Mouse (Mus musculus): ENCODE results near the gene Snx4. TPM values are rescaled to one million over a fixed set of nuclear protein-coding genes. Genes with fewer than 3 reads are reported as not detected.
"Not testable (repeated sequence)": the region's sequence is repeated elsewhere in the genome, so short reads cannot be mapped to it uniquely, and the experiment has no call there.

Snx4 gene
- 10 to 100 TPM; 47.2 to 50.5 TPM for total RNA-seq (2021)
- long read RNA-seq, experiment 1, transcript Snx4-201 (14 exons, 3,161 nt), result major isoform, 58 of 73 reads
- long read RNA-seq, experiment 1, partial matches to known transcripts, result 7 of 73 reads
- long read RNA-seq, experiment 1, other reads (novel, unspliced or antisense), result 8 of 73 reads
- long read RNA-seq, experiment 2, transcript Snx4-201 (14 exons, 3,161 nt), result major isoform, 71 of 91 reads
- long read RNA-seq, experiment 2, partial matches to known transcripts, result 11 of 91 reads
- long read RNA-seq, experiment 2, other reads (novel, unspliced or antisense), result 9 of 91 reads

DNA sequence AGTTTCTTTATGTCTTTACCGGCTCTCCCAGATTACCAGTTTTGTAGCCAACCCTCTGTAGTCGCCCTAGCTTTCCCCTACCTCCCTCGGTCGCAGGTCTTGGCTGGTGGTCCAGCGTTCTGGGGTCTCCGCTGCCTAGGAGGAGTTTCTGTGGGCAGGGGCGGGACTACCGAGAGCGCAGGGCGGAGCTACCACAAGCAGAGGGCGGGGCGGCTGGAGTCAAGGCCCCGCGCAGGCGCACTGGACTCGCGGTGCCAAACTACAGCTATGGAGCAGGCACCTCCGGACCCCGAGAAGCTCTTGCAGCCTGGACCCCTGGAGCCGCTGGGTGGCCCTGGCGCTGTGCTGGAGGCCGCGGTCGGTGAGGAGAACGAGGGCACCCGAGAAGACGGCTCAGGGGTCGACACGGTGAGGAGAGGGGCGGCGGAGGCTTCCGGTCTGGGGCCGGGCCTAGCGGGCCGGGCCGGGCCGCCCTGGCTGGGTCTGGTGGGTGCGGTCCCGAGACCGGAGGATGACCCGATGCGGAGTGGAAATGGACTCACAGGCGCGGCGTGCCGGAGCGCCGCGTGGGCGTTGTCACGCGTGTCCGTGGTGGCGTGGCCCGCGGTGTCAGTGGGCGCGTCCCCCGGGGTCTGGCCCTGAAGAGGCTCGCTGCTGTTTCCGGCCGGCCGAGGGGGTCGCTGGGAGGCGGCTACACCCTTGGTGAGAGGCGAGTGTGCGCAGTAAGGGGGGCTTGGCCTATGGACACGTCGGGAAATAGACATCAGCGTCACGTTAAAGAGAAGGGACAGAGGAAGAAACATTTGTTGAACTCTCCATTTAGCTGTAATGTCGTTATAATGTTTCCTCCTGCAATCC lies at the start of gene Snx4:
TSS of gene Snx4 (plus strand) at position 249 of the 858 bp plus-strand sequence.
- DNase-seq (ENCODE audit: low spot score in 2 of 2), result peak; percentile 93 to 94

DNA sequence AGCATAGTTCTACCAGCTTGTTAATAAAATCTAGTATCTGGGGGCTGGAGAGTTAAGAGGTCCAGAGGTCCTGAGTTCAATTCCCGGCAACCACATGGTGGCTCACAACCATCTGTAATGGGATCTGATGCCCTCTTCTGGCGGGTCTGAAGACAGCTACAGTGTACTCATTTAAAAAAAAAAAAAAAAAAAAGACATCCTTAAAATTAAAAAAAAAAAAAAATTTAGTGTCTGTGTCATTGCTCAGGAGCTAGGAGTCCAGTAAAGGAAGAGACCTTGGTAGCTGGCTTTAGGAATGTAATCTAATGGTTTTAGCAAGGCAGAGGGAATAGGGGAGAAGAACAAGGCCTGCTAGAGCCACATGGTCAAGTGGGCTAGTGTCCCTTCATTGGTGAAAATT lies 40.4 kb upstream of the Snx4 start:
- DNase-seq (ENCODE audit: low spot score in 2 of 2), result no peak

DNA sequence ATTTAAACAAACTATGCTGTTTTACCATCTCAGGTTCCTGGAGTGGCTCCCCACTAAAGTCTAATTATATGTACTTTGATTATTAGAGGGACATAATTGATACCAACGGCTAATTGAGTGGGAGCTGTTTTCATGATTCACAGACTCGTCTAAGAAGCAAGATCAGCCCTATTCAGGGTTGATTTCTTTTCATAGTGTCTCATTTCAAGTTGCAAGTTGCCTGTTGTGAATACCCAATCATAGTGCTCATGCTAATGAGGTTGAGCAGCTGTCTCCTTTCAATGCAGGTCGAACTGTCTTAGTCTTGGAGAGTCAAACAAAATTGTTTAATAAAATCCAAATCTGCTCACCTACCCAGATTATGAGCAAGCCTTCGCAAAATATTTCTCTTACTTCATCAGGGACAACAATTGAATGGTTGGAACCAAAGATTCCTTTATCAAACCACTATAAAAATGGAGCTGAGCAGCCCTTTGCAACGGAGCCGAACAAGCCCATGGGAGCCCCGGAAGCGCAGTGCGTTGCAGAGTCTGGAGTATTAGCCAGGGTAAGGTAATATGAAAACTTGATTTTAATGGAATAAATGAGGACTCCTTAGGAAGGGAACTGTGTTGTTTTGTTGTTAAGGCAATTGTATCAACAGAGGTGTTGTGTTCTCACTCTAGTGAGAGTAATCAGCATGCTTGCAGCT lies 34.8 kb upstream of the Snx4 start:
- no peak for DNase-seq (ENCODE audit: low spot score in 2 of 2)

DNA sequence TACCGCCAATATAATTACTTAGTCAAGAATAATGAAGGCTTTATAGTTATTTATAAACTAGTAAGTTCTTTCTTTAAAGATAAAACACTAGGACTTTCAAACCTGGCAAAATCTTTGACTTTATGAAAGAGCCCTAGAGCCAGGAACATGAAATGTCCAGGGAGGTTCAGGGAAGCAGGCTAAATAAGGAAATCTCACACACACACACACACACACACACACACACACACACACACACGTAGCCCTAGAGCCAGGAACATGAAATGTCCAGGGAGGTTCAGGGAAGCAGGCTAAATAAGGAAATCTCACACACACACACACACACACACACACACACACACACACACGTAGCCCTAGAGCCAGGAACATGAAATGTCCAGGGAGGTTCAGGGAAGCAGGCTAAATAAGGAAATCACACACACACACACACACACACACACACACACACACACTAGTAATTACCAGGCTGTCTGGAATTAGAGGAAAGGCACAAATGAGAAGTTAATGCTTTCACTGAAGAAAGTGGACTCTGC lies 33.6 kb upstream of the Snx4 start:
- DNase-seq (ENCODE audit: low spot score in 2 of 2), result not testable (repeated sequence)

DNA sequence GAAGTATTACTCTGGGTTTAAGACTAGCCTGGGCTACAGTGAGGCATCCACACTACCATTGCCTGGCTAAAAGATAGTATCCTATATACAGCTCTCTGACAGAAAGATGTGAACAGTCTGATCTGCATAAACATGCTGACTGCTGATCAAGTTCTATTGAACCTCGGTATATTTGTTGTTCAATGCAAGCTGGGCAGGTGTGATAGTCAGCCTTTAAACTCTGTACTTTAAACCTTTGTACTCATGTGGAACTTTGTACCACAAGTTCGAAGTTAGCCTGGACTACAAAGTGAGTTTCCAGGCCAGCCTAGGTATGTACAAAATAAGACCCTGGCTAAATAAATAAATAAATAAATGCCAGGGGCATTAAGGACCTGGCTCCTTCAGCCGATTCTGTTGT lies 28.8 kb upstream of the Snx4 start:
- no peak for DNase-seq (ENCODE audit: low spot score in 2 of 2)

DNA sequence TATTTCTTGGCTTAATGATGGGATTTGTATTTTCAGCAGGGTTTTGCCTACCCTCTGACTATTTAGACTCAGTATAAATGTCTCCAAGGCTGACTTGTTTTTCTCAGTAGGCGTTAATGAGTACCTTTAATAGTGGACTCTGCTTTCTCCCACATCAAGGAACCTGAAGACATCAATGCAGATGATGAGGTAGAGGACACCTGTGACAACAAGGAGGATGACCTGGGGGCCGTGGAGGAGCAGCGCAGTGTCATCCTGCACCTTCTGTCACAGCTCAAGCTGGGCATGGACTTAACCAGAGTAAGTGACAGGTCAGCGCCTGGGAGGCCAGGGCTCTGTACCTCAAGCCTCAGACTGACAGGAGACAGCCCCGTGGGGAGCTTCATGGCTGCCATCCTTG lies 26.9 kb upstream of the Snx4 start:
- no peak for DNase-seq (ENCODE audit: low spot score in 2 of 2)

DNA sequence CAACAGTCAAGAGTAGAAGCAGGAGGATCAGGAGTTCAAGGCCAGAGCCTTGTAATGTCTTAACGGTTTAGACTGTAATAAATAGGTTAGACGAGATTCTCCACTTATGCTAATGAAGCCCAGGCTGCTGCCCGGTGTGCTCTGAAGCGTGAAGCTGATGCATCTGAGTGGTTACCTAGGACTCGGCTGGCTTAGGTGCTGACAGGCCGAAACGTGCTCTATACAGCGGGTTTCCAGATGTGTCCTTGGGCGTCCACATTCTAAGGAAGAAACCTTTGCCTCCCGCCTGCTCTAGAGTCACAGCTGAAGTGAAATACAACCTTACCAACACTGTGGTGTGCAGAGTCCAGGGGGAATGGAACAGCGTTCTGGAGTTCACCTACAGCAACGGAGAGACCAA lies 17.1 kb upstream of the Snx4 start:
- no peak for DNase-seq (ENCODE audit: low spot score in 2 of 2)

DNA sequence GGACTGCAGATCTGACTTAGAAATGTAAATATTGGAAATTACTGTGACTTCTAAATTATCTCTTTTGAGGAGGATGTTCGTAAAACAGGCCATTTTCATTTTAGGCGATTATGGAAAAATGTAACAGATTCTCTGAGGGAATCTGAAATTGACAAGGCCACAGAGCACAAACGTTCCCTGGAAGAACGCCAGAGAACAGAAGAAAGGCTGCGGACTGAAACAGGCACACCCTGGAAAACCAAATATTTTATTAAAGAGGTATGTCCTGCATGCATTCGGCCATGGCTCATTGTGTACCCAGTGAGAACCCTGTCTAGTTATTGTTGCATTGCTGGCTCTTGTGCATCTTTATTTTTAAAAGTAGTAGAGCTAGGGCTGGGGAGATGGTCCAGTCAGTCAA lies 15.1 kb upstream of the Snx4 start:
- DNase-seq (ENCODE audit: low spot score in 2 of 2), result no peak

DNA sequence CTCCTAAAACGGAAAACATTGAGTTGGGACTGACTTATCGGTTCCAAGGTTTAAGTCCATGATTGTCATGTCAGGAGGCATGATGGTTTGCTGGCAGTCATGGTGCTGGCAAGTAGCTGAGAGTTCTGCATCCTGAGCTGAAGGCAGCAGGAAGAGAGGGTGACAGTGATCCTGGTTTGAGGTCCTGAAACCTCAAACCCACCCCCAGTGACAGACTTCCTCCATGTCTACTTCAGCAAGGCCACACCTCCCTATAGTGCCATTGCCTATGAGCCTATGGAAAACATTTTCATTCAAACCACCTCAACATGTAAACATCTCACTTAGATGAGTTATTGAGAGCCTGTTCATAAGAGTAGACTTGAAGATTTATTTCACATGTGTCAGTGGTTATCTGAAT lies 11.9 kb upstream of the Snx4 start:
- DNase-seq (ENCODE audit: low spot score in 2 of 2), result no peak

DNA sequence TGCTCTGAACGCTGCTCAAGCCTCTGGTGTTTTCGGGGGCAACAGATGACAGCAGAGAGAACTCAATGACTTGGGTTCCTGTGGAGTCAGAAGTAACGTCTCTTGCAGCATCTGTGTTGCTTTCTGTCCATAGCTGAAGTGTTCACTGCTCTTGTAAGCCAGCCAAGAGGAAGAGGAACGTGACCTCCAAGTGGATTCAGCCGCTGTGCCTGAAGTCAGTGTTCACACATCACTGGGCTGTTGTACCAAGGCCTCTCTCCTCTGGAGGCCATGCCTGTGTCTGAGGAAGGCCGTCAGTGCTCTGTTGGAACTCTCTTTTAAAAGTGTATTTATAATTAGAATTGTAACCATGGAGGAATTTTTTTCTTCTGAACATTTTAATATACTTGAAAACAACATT lies 9.2 kb upstream of the Snx4 start:
- no peak for DNase-seq (ENCODE audit: low spot score in 2 of 2)

DNA sequence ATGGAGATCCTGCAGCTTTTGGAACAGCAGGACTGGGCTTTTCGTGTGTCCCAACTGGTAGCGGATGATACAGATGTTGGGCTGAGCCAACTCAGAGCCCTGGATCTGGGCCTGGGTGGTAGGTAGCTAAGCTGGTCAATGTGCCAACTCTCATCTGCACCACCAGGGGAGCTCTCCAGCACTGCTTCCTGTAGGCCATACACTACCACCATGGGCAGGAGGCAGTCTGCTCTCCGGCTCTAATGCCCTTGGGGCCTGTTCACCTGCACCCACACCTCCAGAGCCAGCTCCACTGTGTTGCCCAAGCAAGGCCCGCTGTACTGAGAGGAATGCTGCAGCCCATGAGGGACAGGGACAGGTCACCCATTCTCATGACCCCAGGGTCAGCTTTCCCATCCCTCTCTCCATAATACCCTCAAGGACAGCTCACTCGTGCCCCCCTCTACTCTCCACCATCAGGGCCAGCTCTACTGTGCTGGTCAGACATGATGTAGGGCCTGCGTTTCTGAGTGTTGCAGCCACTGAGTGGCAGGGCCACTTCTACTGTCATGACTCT lies 7.0 kb upstream of the Snx4 start:
- DNase-seq (ENCODE audit: low spot score in 2 of 2), result no peak

DNA sequence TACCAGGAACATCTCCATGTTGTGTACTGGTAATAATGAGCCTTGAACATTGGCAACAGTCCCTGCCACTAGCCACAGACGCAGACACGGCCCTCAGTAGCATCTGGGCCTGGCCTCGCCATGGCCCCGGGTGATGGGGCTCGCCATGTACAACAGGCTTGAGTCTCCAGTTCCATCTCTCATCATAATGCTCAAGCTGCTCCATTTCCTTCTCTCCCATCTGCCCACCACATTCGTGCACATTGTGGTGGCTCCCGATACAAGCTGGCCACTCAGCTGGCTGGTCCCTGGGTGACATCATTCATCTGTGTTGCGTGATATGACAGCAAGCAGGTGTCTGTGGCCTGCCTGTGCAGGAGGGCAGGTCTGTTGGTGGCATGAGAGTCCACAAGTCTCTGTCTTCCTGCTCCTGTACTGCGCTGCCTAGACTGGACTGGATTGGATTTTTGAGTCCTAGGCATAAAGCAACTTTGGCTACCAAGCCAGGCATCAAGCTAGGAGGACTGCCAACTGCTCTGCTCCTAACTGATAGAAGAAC lies 6.2 kb upstream of the Snx4 start:
- DNase-seq (ENCODE audit: low spot score in 2 of 2), result peak; percentile 60

DNA sequence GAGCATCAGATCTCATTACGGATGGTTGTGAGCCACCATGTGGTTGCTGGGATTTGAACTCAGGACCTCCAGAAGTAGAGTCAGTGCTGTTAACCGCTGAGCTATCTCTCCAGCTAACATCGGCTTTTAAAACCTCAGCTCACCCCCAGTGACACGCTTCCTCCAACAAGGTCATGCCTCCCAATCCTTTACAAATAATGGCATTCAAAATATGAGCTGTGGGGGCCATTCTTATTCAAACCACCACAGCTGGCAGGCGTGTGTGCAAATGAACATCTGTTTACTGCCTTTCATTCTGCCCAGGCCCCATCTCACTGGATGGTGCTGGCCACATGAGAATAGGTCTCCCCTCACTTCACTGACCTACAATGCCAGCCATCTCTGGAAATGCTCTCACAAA lies 4.7 kb upstream of the Snx4 start:
- DNase-seq (ENCODE audit: low spot score in 2 of 2), result no peak

DNA sequence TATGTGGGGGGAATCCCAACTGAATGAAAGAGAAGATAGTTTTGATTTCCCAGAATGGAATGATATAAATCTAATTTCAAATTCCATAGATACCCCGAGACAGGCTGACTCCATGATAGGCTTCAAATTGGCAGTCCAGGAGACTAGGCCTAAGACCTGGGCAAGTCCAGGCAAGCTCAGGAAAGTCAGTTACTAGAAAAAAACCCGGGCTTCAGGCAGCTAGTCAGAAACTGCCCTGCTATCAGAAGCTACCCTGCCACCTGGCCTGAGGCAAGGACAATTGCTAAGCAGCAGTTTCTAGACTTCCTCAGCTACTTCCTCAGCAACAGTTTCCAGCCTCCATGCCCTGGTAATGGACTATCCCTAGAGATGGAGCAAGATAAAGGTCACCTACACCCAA lies 4.2 kb upstream of the Snx4 start:
- no peak for DNase-seq (ENCODE audit: low spot score in 2 of 2)

DNA sequence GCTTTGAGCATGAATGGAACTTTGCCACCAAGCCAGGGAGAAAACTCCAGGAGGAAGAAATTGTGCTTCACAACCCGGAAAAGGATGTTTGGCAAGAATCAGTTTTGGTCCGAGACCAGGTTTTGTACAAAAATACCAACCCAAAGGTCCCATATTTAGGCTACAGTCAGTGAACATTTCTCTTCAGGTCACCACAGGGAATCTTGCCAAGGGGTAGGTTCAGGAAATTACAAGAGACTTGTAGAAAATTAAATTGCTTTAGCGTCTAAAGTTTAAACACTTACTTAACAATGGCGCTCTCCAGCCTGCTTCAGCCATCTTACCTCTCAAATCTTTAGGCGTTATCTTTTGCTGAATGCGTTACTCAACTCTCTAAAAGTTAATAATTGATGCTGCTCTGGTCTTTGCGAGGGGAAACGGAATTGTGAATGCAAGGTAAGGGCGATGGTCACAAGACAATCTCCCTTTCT lies 556 bp upstream of the Snx4 start:
- no peak for DNase-seq (ENCODE audit: low spot score in 2 of 2)

DNA sequence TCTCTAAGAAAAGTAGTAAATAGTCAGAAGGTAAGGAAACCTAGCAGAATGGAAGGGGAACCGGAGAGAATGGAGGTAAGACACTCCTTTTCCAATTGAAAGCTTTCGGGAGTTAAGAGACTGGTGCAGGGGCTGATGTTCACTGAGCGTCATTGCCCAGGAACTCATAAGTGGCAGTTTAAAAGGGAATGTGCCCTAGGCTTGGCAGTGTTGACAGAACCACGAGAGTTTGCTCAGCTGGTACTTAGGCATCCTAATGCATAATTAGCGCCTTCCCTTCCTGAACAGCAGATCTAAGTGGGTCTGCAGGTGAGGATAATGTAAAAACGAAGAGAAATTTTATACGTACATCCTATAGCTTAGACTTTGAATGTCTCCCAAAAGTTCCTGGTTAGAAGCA lies 4.4 kb downstream of the Snx4 start:
- no peak for DNase-seq (ENCODE audit: low spot score in 2 of 2)

DNA sequence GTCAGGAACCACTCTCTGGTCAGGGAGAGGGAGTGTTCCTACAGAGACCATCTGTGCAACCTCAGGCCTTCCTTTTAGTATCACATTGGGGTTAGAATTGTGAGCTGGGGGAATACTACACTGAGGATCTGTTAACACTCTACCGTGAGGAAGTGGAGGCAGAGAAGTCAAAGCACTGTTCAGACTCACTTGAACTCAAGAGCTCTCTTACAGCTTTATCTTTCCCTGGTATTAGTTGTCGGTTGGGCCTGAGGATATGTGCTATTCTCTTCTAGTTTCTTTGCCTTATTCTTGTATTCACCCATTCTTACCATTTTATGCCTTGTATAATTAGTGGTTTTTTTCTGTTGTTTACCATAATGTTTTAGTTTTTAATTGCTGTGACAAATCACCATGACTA lies 7.3 kb downstream of the Snx4 start:
- no peak for DNase-seq (ENCODE audit: low spot score in 2 of 2)

DNA sequence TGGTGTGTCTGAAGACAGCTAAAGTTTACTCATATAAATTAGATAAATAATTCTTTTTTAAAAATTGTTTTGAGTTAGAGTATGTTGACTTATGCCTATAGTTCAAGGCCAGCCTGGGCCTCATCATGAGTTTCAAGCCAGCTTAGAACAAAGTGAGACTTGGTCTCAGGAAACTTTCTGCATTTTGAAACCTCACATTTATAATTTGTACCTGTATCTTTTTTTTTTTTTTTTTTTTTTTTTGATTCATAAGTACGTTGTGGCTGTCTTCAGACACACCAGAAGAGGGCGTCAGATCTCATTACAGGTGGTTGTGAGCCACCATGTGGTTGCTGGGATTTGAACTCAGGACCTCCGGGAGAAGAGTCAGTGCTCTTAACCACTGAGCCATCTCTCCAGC lies 8.6 kb downstream of the Snx4 start:
- no peak for DNase-seq (ENCODE audit: low spot score in 2 of 2)

DNA sequence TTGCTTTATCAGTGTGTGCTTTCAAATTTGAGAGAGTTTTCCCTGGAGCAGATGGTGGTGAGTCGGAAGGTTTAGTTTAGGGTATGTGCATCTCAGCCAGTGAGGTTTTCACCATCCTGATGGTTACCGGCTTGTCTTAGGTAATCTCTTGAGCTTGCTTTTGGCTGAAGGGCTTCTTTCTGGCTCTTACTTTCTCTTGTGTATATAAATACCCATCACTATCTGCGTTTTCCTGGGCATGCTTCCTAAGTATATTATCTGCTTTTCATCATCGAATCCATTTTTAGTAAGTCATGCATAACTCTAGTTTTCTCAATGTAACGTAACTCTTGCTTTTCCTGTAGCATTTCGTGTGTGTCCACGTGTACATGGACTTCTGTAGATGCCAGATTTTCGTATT lies 9.6 kb downstream of the Snx4 start:
- no peak for DNase-seq (ENCODE audit: low spot score in 2 of 2)

DNA sequence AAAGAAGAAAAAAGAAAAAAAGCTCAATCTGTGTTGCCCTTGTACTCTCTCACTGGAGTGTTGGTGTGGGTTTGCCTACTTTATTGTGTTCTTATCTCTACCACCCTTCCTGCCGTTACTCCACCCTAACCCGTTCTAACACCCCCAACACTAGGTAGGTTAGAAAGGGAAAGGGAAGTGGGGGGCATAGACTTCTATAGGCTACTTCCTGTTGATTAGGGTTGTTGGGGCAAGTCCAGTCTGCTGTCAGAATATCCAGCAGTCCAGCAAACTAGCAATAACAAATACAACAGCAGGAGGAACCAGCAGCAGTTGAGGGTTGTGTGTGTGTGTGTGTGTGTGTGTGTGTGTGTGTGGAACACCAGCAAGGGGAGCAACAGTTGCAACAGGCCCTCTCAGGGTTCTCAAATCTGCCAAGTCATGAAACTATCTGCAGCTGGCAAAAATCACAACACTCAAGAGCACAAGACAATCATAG lies 10.4 kb downstream of the Snx4 start:
- no peak for DNase-seq (ENCODE audit: low spot score in 2 of 2)

DNA sequence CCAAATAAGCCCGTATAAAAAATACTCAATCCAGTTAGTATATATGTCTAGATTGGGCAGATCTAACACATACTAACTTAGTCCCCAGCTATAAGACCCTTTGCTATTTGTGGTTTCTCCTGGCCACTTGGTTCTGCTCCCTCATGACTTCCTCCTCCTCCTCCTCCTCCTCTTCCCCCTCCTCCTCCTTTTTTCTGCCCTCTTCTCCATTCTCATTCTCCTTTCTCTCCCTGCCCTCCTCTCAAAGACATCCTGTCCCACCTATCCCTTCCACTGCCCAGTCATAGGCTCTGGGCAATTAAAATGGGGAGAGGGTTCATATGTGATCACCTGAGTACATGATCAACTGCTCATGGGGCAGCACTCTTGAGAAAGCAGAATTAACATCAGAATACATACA lies 10.9 kb downstream of the Snx4 start:
- no peak for DNase-seq (ENCODE audit: low spot score in 2 of 2)

Measured in layer of hippocampus, postnatal 14 days (tissue).